Mouse (Mus musculus): ENCODE measurements at regions not wholly inside any gene's neighbourhood (a gene's known extent, or its start where the extent isn't known, plus 50 kb on each side); places are given as distances from the start of the nearest gene placed in this dataset.
"Not testable (repeated sequence)": the region's sequence is repeated elsewhere in the genome, so short reads cannot be mapped to it uniquely, and the experiment has no call there.

DNA sequence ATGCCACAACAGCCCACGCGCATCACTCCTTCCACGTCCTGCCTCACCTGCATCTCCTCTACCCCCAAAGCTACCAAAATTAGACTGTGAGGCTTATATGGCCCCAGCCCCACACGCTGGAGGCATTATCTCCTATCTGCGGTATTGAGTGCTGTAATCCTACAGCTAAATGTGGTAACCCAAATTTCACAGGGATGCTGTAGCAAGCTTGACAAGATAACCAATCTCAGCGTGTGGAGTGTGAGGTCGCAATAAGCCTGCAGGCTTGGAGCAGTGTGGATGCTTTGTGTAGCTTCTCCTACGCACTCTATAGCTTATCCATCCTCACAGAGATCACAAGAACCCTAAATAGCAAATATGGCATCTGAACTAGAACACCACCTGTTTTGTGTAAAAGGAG lies 251.2 kb upstream of the Kcnh8 start:
- DNase-seq (ENCODE audit: low read depth), result peak; percentile 50

DNA sequence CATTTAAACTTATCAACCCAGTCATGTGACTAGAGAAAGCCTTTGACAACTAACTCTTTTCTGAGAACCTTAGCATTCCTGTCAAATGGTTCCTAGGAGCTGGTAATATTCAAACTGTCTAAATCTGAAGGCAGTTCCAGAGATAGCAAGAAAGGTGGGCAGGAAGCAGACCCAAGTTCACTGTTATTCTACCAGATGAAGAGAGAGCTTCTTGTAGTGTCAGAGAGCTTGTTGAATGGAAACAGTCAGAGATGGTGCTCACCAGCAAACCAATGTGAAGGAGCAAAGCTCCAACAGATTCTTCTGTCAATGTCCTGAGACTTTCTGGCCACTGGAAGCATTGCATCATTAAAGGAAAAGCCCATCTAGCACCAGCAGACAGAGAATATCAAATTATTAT lies 251.8 kb upstream of the Kcnh8 start:
- peak; percentile 44 for DNase-seq (ENCODE audit: low read depth)

DNA sequence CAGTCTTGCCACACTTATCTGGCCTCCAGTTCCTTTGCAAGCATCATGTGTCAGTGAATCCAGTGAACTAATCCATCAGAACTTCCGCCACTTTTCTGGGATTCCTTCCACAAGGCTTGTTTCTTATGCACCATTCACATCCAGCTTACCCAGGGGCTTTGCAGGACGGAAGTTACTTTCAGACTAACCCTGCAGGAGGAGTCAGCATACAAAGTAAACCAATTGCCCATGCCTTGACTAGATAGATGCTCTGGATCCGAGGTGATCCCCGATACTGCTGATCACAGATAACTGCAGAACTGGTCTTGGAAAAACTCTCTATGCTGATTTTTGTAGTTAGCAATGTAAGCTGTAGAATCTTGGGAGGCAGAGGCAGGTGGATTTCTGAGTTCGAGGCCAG lies 252.6 kb upstream of the Kcnh8 start:
- peak; percentile 42 for DNase-seq (ENCODE audit: low read depth)

DNA sequence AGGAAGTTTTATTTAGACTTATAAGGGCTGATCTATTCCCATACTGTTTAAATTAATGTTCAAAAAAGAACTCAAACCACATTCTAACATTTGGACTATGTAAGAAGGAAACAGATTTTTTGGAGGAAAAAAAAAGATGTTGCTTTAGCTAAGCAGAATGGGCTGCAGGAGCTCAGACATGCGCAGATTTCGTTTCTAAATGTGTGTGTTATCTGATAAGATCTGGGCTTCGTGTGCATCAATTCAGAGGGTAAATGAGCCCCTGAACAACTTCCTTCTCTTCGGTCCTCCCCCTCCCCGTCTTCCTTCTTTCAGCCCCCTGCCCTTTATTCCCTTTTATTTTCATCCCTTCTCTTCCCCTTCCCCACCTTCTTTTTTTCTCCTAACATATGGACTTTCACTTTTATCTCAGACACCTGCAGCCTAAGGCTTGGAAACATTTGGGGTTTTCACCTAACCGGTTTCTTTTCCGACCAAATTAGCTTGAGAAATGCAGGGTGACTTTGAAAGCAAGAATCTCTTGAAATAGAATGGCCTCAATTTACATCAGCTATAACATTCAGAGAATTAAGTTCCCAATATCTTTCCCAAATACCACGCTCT lies 253.9 kb upstream of the Kcnh8 start:
- peak; percentile 70 for DNase-seq (ENCODE audit: low read depth)

DNA sequence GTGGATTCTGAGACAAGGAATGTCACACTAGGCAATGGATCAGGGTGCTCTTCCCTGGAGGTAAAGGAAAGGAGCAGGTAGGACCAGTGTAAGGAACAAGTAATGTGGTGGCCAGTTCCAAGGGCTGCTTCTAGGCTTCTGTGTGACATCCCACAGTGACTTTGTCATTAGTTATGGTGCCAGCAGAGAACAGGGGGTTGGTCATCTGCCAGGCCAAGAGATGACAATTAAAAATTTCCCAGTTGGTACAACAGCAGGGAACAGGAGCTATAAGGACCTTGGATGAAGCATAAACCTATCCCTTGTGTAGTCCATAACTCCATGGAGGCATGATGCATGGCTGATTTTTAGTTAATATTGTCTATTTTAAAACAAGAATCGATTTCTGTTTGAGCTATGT lies 281.9 kb upstream of the Kcnh8 start:
- no peak for DNase-seq (ENCODE audit: low read depth)

DNA sequence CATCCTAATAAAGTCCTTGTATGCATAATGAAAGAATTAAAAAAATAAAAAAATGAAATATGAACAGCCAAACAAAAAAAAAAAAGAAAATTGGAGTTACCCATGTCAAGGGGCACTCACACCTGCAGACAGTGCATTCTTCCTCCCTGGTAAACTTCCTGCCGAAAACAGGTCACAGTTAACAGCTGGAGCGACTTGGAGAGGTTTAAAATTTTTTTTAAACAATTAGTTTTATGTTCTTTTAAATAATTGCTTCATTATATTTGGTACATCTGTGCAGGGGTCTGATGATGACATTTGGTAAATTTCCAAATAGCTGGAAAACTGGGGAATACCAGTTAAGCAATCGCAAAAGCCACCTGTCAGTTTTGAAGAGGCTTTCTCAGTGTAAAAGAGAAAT lies 285.5 kb upstream of the Kcnh8 start:
- DNase-seq (ENCODE audit: low read depth), result no peak

DNA sequence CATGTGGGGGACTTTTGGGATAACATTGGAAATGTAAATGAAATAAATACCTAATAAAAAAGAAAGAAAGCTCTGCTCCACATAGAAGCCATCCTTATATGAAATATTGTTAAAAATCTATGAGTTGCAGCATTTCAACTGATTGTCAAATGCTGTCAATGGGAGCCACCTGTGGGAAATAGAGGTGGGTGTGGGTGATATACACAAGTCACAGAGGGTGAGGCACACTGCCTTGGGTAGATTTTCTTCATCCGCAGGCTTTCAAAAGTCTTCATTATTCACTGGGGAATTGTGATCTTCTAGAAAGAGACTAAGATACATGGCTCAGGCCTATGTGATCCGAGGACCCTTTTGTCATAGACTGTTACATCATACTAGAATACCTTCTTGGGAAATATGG lies 286.6 kb upstream of the Kcnh8 start:
- no peak for DNase-seq (ENCODE audit: low read depth)

DNA sequence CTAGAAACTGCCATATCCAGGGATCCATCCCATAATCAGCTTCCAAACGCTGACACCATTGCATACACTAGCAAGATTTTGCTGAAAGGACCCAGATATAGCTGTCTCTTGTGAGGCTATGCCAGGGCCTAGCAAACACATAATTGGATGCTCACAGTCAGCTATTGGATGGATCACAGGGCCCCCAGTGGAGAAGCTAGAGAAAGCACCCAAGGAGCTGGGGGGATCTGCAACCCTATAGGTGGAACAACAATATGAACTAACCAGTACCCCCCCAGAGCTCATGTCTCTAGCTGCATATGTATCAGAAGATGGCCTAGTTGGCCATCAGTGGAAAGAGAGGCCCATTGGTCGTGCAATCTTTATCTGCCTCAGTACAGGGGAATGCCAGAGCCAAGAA lies 287.1 kb upstream of the Kcnh8 start:
- not testable (repeated sequence) for DNase-seq (ENCODE audit: low read depth)

DNA sequence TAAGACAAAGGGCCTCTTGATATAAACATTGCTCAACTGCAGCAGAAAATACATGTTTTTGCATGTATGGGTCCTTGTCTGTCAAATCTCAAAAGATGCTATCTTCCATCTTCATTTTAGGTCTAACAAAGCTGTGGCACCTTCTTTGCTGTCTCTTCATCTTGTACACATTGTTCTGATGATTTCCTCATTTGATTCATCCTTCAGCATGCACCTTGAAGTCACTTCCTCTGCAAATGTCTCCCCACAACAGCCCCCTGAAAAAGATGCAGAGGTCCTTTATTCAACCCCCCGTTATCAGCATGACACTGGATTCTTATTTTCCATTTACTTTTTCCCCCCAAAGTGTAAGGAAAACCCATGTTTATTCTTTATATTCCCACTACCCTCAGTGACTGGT lies 290.5 kb upstream of the Kcnh8 start:
- peak; percentile 59 for DNase-seq (ENCODE audit: low read depth)

DNA sequence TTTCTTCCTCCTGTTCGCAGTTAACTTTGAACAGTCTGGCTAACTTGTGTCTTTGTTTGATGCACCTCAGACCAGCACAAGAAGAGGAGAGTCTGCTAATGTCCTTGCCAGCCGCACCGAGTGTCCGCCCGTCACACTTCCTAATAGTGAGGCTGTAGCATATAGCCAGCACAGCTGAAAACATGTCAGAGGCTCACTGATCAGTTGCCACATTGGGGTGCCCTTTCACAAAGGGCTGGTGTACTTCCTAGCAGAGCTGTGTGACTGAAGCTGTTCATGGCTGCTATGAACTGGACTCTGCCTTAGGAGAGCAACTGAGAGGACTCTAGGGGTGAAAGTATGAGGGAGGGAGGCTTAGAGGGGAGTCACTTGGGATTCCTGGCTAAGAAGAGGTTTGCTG lies 293.7 kb upstream of the Kcnh8 start:
- peak; percentile 34 for DNase-seq (ENCODE audit: low read depth)

DNA sequence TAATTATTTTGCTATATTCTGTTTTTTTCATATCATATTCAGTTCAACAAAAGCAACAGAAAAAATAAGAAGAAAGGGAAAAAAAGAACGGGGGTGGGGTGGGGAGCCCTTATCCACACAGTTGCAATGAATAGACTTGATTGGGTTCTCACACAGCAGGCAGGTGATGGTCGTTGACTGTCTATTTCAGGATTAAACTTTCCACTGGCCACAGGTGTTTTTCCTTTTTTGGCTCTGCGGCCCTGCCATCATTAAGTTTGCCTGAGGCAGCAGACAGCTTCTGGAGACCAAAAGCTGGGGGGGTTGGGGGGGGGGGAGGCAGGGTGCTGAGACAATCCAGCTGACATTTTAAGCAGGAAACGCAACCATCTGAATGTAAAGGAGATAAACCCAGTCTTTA lies 298.4 kb upstream of the Kcnh8 start:
- DNase-seq (ENCODE audit: low read depth), result no peak

DNA sequence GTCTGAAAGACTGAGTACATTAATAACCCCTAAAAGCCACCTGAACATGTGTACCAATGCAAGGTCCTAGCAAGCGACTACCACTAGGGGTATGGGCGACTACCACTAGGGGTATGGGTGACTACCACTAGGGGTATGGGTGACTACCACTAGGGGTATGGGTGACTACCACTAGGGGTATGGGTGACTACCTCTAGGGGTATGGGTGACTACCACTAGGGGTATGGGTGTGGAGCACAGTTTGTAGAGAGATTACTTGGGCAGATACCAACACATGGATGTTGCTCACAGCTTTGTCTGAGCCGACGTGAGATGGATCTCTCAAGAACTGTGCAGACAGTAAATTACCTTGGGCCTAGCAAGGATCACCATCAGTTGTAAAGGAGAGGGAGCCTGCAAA lies 299.2 kb upstream of the Kcnh8 start:
- peak; percentile 27 for DNase-seq (ENCODE audit: low read depth)

DNA sequence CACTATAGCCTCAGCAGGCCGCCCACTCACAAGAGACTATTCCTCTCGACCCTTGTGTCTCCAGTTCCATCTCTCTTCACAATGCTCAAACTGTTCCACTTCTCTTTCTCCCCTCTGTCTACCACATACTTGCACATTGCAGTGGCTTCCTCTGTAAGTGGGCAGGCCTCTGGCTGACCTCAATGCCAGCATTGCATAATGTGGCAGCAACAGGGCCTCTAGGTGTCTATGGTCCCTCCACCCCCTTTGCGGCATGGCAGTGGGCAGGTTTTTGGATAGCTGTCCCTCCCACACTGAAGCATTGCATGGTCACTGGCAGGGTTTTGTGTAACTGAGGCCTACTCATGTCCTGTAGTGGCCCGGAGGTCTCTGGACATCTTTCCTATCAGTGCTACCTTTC lies 302.7 kb upstream of the Kcnh8 start:
- no peak for DNase-seq (ENCODE audit: low read depth)

DNA sequence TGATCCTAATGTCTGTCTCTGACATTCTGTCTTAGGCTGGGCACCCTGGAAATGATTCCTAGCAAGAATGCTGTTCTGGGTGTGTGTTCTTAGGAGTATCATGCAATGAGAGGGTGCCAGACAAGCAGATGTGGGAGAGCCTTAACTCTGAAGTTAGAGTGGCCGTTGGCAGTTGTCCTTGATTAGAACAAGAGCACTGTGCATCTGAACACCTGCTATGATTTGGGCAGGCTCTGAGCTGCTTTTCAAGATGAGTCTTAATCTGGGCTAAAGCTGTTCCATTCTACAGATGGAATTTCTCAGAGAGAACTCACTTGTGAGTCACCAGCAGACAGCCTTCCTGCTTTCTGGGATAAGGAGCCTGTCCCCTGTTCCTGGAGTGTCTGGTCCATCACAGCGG lies 317.1 kb upstream of the Kcnh8 start:
- no peak for DNase-seq (ENCODE audit: low read depth)

DNA sequence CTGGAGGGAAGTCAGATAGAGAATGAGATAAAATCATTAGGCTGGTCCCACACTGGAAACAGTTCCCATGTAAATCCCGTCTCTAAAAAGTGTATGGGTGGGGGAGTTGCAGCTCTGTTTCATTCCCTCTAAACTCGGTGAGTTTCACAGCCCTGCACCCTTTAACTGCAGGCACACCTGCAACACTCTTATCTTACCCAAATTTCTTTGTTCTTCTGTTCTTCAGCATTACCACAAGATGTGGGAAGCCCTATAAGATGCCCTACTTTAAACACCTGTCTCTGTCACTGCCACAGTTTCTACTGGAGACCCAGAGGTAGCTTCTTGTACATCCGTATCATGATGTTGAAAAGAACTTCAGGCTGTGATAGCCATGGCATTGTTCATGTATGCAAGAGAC lies 320.2 kb upstream of the Kcnh8 start:
- peak; percentile 45 for DNase-seq (ENCODE audit: low read depth)

DNA sequence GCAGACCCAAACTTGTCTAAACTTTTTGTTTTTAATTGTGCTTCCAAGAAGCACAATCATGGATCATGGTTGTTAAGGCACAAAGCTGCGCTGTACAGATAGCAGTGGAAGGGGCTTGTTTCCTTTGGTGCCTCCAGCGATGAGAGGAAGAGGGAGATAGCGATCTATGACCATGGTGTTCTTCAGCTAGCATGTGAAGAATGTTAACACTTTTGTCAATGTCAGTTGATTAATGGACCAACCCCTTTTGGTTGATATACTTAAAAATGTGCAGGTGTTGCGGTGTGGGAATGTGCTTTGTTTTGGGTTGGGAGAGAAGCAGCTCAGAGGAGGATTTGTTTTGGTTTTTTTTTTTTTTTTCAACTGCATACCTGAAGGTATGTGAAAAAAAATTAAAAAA lies 324.0 kb upstream of the Kcnh8 start:
- peak; percentile 37 for DNase-seq (ENCODE audit: low read depth)

DNA sequence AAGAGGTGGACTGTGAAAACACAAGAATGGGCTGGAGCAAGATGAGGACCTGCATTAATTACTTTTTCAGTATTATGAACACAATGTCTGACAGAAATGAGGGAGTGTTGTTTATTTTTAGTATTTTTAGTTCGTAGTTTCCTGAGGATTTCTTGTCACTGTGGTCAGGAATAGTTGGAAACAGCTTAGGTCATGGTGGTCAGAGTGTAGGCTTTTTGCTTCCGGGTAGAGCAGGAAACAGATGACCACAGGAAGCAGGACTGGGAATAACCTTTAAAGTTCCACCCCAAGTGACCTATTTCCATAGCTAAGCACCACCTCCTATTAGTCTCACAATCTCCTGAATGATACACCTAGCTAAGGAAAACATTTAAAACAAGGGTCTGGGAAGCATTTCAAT lies 333.7 kb upstream of the Kcnh8 start:
- no peak for DNase-seq (ENCODE audit: low read depth)

DNA sequence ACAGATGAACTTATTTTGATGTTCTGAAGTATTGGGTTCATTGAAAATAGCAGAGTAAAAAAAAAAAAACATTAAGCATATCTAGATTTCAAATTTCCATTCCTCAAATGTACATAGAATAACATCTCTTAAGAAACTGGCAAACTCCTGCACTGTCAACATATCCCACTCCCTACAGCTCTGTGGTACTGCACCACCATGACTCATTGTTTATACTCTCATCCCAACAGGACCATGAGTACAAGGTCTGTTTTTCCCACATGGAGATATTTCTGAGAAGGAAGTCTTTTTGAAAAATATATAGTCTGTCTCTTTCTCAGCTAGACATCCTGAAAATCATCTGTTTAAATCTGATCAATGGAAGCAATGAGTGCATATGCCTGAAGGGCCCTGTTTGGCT lies 351.2 kb upstream of the Kcnh8 start:
- no peak for DNase-seq (ENCODE audit: low read depth)

DNA sequence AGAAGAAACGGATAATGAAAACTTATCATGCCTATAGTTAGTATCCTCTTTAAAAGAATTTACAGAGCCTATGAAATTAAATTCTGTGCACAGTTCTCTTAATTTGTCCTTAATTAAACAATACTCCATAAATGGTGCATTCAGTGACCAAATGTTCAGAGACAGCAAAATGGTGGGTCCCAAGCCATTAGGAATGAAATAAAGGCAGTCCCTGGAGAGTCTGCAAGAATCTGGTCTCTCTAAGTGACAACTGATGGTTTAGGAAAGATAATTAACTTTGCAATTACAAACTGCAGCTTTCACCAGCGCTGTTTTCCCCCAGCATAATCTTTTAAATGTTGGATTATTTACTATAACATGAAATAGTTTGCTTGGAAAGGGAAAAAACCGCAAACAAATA lies 376.9 kb upstream of the Kcnh8 start:
- DNase-seq (ENCODE audit: low read depth), result no peak

DNA sequence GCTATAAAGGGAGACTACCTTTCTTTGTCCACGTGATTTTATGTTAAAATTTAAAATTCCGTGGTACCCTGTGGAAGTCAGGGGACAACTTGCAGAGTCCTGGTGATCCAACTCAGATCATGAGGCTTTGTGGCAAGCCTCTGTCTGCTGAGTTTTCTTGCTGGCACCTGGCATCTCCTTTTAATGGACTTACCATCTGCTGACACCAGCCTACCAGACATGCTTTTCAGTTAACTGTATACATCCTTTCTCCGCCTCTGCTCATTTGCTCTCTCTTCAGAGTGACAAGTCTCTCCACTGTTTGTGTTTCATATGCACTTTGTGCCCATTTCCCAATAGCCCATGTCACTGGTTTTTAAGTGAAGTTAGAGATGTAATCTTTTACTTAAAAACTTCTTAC lies 382.1 kb upstream of the Kcnh8 start:
- no peak for DNase-seq (ENCODE audit: low read depth)

DNA sequence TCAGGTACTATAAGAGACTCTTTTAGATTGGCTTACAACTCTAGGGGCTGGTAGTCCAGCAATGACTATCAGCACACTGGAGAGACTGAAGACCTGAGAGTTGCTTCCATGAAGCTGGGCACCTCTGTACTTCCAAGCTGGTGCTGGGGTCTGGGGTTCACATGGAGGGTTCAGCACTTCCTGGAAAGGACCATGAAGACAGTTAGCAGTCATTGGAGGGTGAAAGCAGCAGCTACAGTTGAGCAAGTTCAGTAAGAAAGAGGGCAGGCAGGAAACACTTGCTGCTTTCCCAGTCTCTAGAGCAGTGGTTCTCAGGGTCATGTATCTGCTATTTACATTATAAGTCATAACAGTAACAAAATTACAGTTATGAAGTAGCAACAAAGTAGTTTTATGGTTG lies 384.3 kb upstream of the Satb1 start:
- no peak for DNase-seq (ENCODE audit: low read depth)

DNA sequence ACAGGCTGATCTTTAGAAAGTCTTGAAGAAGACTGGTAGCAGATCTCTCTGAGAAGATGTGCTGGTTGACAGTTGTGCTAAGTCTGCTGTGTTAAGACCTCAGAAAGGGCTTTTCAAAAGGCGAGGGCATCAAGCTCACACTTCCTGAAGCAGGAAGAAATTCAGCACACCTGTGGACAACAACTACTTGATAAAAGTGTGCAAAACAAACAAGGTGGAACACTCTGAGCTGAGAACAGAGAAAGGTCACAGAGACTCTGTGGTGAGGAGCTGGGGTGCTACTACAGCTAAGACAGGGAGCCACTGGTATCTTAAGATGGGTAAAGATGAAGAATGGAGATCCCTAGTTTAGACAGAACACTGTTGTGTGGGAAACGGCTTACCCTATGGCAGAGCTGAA lies 379.9 kb upstream of the Satb1 start:
- DNase-seq (ENCODE audit: low read depth), result peak; percentile 45

DNA sequence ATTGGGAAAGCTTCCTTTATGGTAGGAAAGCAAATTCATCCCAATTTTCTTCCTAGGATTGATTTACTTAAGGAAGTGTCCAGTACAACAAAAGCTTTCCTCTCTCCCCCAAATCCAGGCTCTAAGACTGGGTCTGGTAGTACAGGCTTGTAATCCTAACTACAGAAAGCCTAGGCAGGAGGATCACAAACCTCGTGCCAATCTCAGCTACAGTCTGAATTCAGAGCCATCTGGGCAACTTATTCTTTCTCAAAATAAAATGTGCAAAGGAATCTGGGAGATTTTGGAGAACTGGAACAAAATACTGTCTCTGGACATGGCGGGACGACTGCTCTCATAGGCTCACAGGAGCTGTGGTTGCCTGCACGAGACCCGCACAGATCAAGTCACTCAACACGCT lies 377.4 kb upstream of the Satb1 start:
- no peak for DNase-seq (ENCODE audit: low read depth)

DNA sequence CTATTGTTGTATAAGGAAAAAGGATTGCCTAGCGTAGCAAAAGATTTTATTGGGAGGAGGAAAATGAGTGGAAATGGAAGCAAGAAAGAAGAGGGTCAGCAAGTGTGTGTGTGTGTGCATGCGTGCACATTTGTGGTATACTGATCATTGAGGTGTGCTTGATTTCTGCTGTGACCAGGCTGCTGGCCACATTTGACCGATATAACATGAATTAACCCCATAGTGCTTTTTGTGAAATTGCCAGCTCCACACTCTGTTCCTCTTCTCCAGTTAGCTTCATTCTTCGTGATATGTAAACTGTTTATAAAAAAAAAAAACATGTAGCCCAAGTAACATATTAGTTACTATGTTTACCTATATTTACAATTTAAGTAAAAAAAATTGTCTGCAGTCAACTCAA lies 364.6 kb upstream of the Satb1 start:
- no peak for DNase-seq (ENCODE audit: low read depth)

DNA sequence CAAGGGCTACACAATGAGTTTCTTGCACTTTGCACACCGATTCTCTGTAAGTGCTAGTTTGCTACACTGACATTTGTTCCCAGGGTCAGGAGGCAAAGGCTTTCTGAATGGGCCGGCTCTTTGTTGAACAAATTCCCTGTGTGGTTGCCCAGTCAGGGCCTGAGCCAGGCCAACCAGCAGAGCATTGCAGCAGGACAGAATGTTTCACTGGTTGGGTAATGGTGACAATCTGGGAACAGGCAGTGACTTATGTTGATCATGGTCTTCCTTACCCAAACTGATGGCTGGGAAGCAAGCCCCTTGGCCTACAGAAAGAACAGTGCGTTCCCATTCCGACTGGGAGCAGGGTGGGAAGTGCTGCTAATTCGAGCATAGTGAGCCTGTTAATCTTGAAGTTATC lies 363.7 kb upstream of the Satb1 start:
- DNase-seq (ENCODE audit: low read depth), result no peak
